Mouse (Mus musculus): ENCODE measurements around the gene Grrp1.

- TF ChIP-seq POLR2A (IDR thresholded peaks at IDR 0.05; ENCODE audit: borderline replicate concordance, insufficient read depth, low read length) (no peak), CTCF (IDR thresholded peaks at IDR 0.05; ENCODE audit: borderline replicate concordance, insufficient read depth, low read depth, low read length) (no peak)
Observed at GRCm38 (mm10) chr4:134202904-134203303, 51.0 kb downstream of the Grrp1 start, which contains the start of gene Gm7534.
